ENCODE assay signal across 12 mouse cellular contexts in genomic region chr2:128091431-128092369, GRCm38 (mm10). TPM values are rescaled to one million over a fixed set of nuclear protein-coding genes. Genes with fewer than 3 reads are reported as not detected.
DNase-seq lines count a peak whose midpoint lies in the region; ATAC-seq and TF ChIP-seq lines count a peak whose summit lies in the region.
"Had no signal": no experiment of that assay in that cellular context is flagged by ENCODE, and none has a peak within 500 bp of the region (broad histone marks: within the 10 kb centered on the region; RNA-seq: fewer than 3 reads in every experiment).

No protein-coding gene starts in this region.

- TF ChIP-seq CTCF in intestine, postnatal 0 days (IDR thresholded peaks at IDR 0.05; ENCODE audit: low read depth), result no peak

- H3K4me3 ChIP-seq in forebrain, embryonic 12.5 days (replicated peaks), result no peak overlapping the region
- no peak overlapping the region for H3K4me3 ChIP-seq in forebrain, embryonic 16.5 days (replicated peaks; ENCODE audit: low read length)
- H3K4me3 ChIP-seq in intestine, postnatal 0 days (ENCODE audit: low read depth, low read length), result no peak overlapping the region
- H3K4me3 ChIP-seq: erythroblast, embryonic 14.5 days; heart, embryonic 10.5 days; layer of hippocampus, adult 2 months; liver, embryonic 15.5 days had no signal

- ATAC-seq in forebrain, embryonic 12.5 days (ENCODE audit: low FRiP score), result peak; percentile 68
- ATAC-seq in forebrain, embryonic 16.5 days, result no peak
- no peak for ATAC-seq in intestine, postnatal 0 days

- 38% methylated on average over 11 of the region's 11 CpGs for WGBS in forebrain, embryonic 12.5 days
- WGBS in forebrain, embryonic 16.5 days, result 35% methylated on average over 11 of the region's 11 CpGs
- WGBS in intestine, postnatal 0 days, result 80% methylated on average over 11 of the region's 11 CpGs

- H3K9ac ChIP-seq in forebrain, embryonic 12.5 days, result no peak overlapping the region
- H3K9ac ChIP-seq in forebrain, embryonic 16.5 days (replicated peaks; ENCODE audit: low read depth, low read length), result no peak overlapping the region
- H3K9ac ChIP-seq in intestine, postnatal 0 days (ENCODE audit: low read depth, low read length), result no peak overlapping the region
- H3K9ac ChIP-seq: liver, embryonic 15.5 days had no signal

- H3K4me2 ChIP-seq in forebrain, embryonic 12.5 days, result no peak overlapping the region
- H3K4me2 ChIP-seq in forebrain, embryonic 16.5 days (ENCODE audit: low read length), result no peak overlapping the region
- no peak overlapping the region for H3K4me2 ChIP-seq in intestine, postnatal 0 days (replicated peaks; ENCODE audit: low read depth)
- H3K4me2 ChIP-seq: liver, embryonic 15.5 days had no signal

- DNase-seq in CD4-positive helper T cell, adult 2 months (ENCODE audit: low read depth, low spot score), result peak; percentile 75
- DNase-seq in induced T-regulatory cell, adult 2 months (ENCODE audit: low read depth), result peak; percentile 85
- peak; percentile 54 for DNase-seq in mesoderm, embryonic 11.5 days (ENCODE audit: low read depth, low spot score)
- DNase-seq in testis, postnatal 14 days (ENCODE audit: low spot score), result no peak
- no peak for DNase-seq in left cerebral cortex, adult 8-10 months (ENCODE audit: low spot score in 2 of 2)

- H3K27ac ChIP-seq in forebrain, embryonic 12.5 days, result 0 out of 2 replicates have a peak overlapping the region, but pooled peaks have one; percentile 3
- H3K27ac ChIP-seq in forebrain, embryonic 16.5 days (ENCODE audit: low read length), result no peak overlapping the region
- H3K27ac ChIP-seq in intestine, postnatal 0 days (ENCODE audit: low read depth, low read length), result no peak overlapping the region
- H3K27ac ChIP-seq: heart, embryonic 10.5 days; layer of hippocampus, adult 2 months; liver, embryonic 15.5 days had no signal

- H3K4me1 ChIP-seq in forebrain, embryonic 12.5 days, result peaks cover 14% of the 10 kb centered on the region
- H3K4me1 ChIP-seq in forebrain, embryonic 16.5 days (replicated peaks; ENCODE audit: control insufficient read depth, insufficient read depth, low read length), result no peaks in the 10 kb centered on the region
- no peaks in the 10 kb centered on the region for H3K4me1 ChIP-seq in intestine, postnatal 0 days (replicated peaks; ENCODE audit: control insufficient read depth, insufficient read depth, low read length)
- H3K4me1 ChIP-seq: liver, embryonic 15.5 days had no signal

- H3K27me3 ChIP-seq in forebrain, embryonic 12.5 days, result no peaks in the 10 kb centered on the region
- H3K27me3 ChIP-seq in forebrain, embryonic 16.5 days (replicated peaks; ENCODE audit: control insufficient read depth, insufficient read depth, low read length), result no peaks in the 10 kb centered on the region
- no peaks in the 10 kb centered on the region for H3K27me3 ChIP-seq in intestine, postnatal 0 days (replicated peaks; ENCODE audit: control insufficient read depth, insufficient read depth, low read length)
- H3K27me3 ChIP-seq: liver, embryonic 15.5 days had no signal

- no peaks in the 10 kb centered on the region for H3K9me3 ChIP-seq in forebrain, embryonic 12.5 days
- H3K9me3 ChIP-seq in forebrain, embryonic 16.5 days (ENCODE audit: control insufficient read depth, low read length), result no peaks in the 10 kb centered on the region
- no peaks in the 10 kb centered on the region for H3K9me3 ChIP-seq in intestine, postnatal 0 days (ENCODE audit: control insufficient read depth)
- H3K9me3 ChIP-seq: heart, embryonic 10.5 days; liver, embryonic 15.5 days had no signal

- no peaks in the 10 kb centered on the region for H3K36me3 ChIP-seq in forebrain, embryonic 12.5 days (replicated peaks)
- H3K36me3 ChIP-seq in forebrain, embryonic 16.5 days (ENCODE audit: control insufficient read depth, insufficient read depth), result no peaks in the 10 kb centered on the region
- H3K36me3 ChIP-seq in intestine, postnatal 0 days (ENCODE audit: control insufficient read depth, insufficient read depth), result no peaks in the 10 kb centered on the region
- H3K36me3 ChIP-seq: heart, embryonic 10.5 days; liver, embryonic 15.5 days had no signal

RNA-seq across cellular contexts. Expression of gene Bcl2l11, which starts 34.1 kb away (rescaled TPM):
- 18.8 and 19.6 TPM in 2 replicates for polyA plus RNA-seq in forebrain, embryonic 12.5 days (2016; fragmentation: Nextera tagmentation; extraction: Ambion mirVana)
- 8.8 and 10.1 TPM in 2 replicates for polyA plus RNA-seq in forebrain, embryonic 16.5 days (2015; fragmentation: Nextera tagmentation; extraction: Ambion mirVana)
- polyA plus RNA-seq in intestine, postnatal 0 days (2015; fragmentation: Nextera tagmentation; extraction: Ambion mirVana), result 7.3 and 7.5 TPM in 2 replicates
- 1 to 10 TPM; 5.2 to 5.9 (median 5.4) TPM for total RNA-seq in left cerebral cortex, adult 8-10 months (2022)

Comparison
In these comparisons a context has a peak if more than half of its experiments do, and no peak if none do; other contexts are left out.
1. DNase-seq: peak in CD4-positive helper T cell, adult 2 months (single experiment), induced T-regulatory cell, adult 2 months (single experiment) and mesoderm, embryonic 11.5 days (single experiment); none in testis, postnatal 14 days (single experiment) and left cerebral cortex, adult 8-10 months (0 of 2).